Mouse (Mus musculus) MEL (cell line): ENCODE results near the gene 6820408C15Rik. TPM values are rescaled to one million over a fixed set of nuclear protein-coding genes. Genes with fewer than 3 reads are reported as not detected.

Experiments
- DNase-seq: peaks from one replicate; pipeline ENCODE4 v3.0.0; 2011; ENCODE audit warnings: low read depth, low spot score
- H3K27ac ChIP-seq: 2 replicates; pipeline ENCODE4 v1.5.1; 2012; ENCODE audit warnings: low read depth, mild to moderate bottlenecking, control low read depth, low read length, moderate library complexity; ENCODE audit not compliant: control insufficient read depth
- H3K27me3 ChIP-seq, 2 experiments: fragments of 150-350 bp in 1 of 2; sonication (generic) in 1 of 2; 2 replicates each; pipeline ENCODE4 v1.6.1; 2012; ENCODE audit warnings: low read length in 2 of 2, mild to moderate bottlenecking in 2 of 2, improper control_type of control experiment in 1 of 2, moderate library complexity in 1 of 2; ENCODE audit not compliant: insufficient read depth in 2 of 2, control insufficient read depth in 1 of 2
- H3K36me3 ChIP-seq, 2 experiments: 2 replicates each; pipeline ENCODE4 v1.6.1; 2012 to 2014; ENCODE audit warnings: low read length in 2 of 2, improper control_type of control experiment in 1 of 2, inconsistent platforms in 1 of 2, mild to moderate bottlenecking in 1 of 2; ENCODE audit not compliant: insufficient read depth in 2 of 2, control insufficient read depth in 1 of 2
- H3K4me1 ChIP-seq, 2 experiments: fragments of 150-350 bp in 1 of 2; sonication (generic) in 1 of 2; 2 replicates each; pipeline ENCODE4 v1.6.1; 2012; ENCODE audit warnings: low read length in 2 of 2, improper control_type of control experiment in 1 of 2, mild to moderate bottlenecking in 1 of 2; ENCODE audit not compliant: insufficient read depth in 2 of 2, control insufficient read depth in 1 of 2
- H3K4me3 ChIP-seq, 2 experiments: fragments of 150-350 bp in 1 of 2; sonication (generic) in 1 of 2; 2 replicates each; pipeline ENCODE4 v1.5.1; 2012; ENCODE audit warnings: low read depth in 2 of 2, low read length in 2 of 2, mild to moderate bottlenecking in 2 of 2, moderate library complexity in 2 of 2, control low read depth in 1 of 2, improper control_type of control experiment in 1 of 2; ENCODE audit not compliant: control insufficient read depth in 1 of 2, insufficient read depth in 1 of 2
- H3K79me2 ChIP-seq: 2 replicates; pipeline ENCODE4 v1.6.1; 2012; ENCODE audit warnings: mild to moderate bottlenecking, low read length, moderate library complexity; ENCODE audit not compliant: control insufficient read depth, poor library complexity, insufficient read depth
- H3K9ac ChIP-seq: 2 replicates; pipeline ENCODE4 v1.6.1; 2012; ENCODE audit warnings: low read depth, mild to moderate bottlenecking, control low read depth, low read length, moderate library complexity; ENCODE audit not compliant: control insufficient read depth, poor library complexity, severe bottlenecking
- H3K9me3 ChIP-seq: fragments of 150-350 bp; sonication (generic); replicated peaks from 2 replicates; pipeline ENCODE4 v1.6.1; 2012; ENCODE audit warnings: mild to moderate bottlenecking, low read length, improper control_type of control experiment, moderate library complexity; ENCODE audit not compliant: insufficient read depth
- BHLHE40 ChIP-seq: IDR thresholded peaks from 2 replicates; pipeline ENCODE4 v1.6.1; 2012; ENCODE audit warnings: low read depth, mild to moderate bottlenecking, inconsistent platforms, low read length, improper control_type of control experiment, borderline replicate concordance
- CHD1 ChIP-seq: IDR thresholded peaks from 2 replicates; pipeline ENCODE4 v1.6.1; 2012; ENCODE audit warnings: low read depth, mild to moderate bottlenecking, inconsistent platforms, low read length, improper control_type of control experiment
- CHD2 ChIP-seq: IDR thresholded peaks from 2 replicates; pipeline ENCODE4 v1.6.1; 2011; ENCODE audit warnings: low read length, improper control_type of control experiment
- CTCF ChIP-seq, 3 experiments: IDR thresholded peaks in 2 of 3; conservative IDR thresholded peaks in 1 of 3; 2 replicates each; pipeline ENCODE4 v1.5.1; 2011 to 2012; ENCODE audit warnings: low read length in 3 of 3, low read depth in 2 of 3, mild to moderate bottlenecking in 2 of 3, improper control_type of control experiment in 1 of 3, inconsistent platforms in 1 of 3, mixed read lengths in 1 of 3, moderate library complexity in 1 of 3; ENCODE audit not compliant: control insufficient read depth in 1 of 3, insufficient read depth in 1 of 3, poor library complexity in 1 of 3, severe bottlenecking in 1 of 3
- E2F4 ChIP-seq: IDR thresholded peaks from 2 replicates; pipeline ENCODE4 v1.6.1; 2011; ENCODE audit warnings: low read depth, low read length, improper control_type of control experiment, borderline replicate concordance
- EP300 ChIP-seq, 2 experiments: IDR thresholded peaks; 2 replicates each; pipeline ENCODE4 v1.6.1; 2011; ENCODE audit warnings: improper control_type of control experiment in 2 of 2, low read length in 2 of 2, low read depth in 1 of 2, mild to moderate bottlenecking in 1 of 2
- ETS1 ChIP-seq: IDR thresholded peaks from 2 replicates; pipeline ENCODE4 v1.6.1; 2012; ENCODE audit warnings: low read depth, mild to moderate bottlenecking, inconsistent platforms, low read length, improper control_type of control experiment, moderate library complexity
- HCFC1 ChIP-seq: IDR thresholded peaks from 2 replicates; pipeline ENCODE4 v1.6.1; 2012; ENCODE audit warnings: low read depth, mild to moderate bottlenecking, inconsistent platforms, low read length, improper control_type of control experiment, moderate library complexity
- KAT2A ChIP-seq: conservative IDR thresholded peaks from 2 replicates; pipeline ENCODE4 v1.6.1; 2012; ENCODE audit warnings: low read depth, low read length, improper control_type of control experiment, inconsistent platforms
- MAFK ChIP-seq: IDR thresholded peaks from 2 replicates; pipeline ENCODE4 v1.6.1; 2011; ENCODE audit warnings: low read depth, mild to moderate bottlenecking, low read length, improper control_type of control experiment, borderline replicate concordance
- MAX ChIP-seq: IDR thresholded peaks from 2 replicates; pipeline ENCODE4 v1.6.1; 2011; ENCODE audit warnings: low read length, improper control_type of control experiment
- MYB ChIP-seq: IDR thresholded peaks from 2 replicates; pipeline ENCODE4 v1.6.1; 2011; ENCODE audit warnings: mild to moderate bottlenecking, low read depth, low read length, improper control_type of control experiment
- NELFE ChIP-seq: IDR thresholded peaks from 2 replicates; pipeline ENCODE4 v1.6.1; 2011; ENCODE audit warnings: low read depth, low read length, improper control_type of control experiment
- POLR2A ChIP-seq, 2 experiments: IDR thresholded peaks; 2 replicates each; pipeline ENCODE4 v1.6.1; 2011 to 2012; ENCODE audit warnings: low read length in 2 of 2, mild to moderate bottlenecking in 2 of 2, control low read depth in 1 of 2, improper control_type of control experiment in 1 of 2, low read depth in 1 of 2, moderate library complexity in 1 of 2; ENCODE audit not compliant: control insufficient read depth in 1 of 2, insufficient read depth in 1 of 2, poor library complexity in 1 of 2
- POLR2AphosphoS5 ChIP-seq: IDR thresholded peaks from 2 replicates; pipeline ENCODE4 v1.6.1; 2012; ENCODE audit warnings: low read depth, borderline replicate concordance, mild to moderate bottlenecking, inconsistent platforms, low read length, moderate library complexity, mixed read lengths
- SIN3A ChIP-seq: IDR thresholded peaks from 2 replicates; pipeline ENCODE4 v1.6.1; 2012; ENCODE audit warnings: low read length, improper control_type of control experiment, inconsistent platforms
- TBP ChIP-seq: IDR thresholded peaks from 2 replicates; pipeline ENCODE4 v1.8.0; 2011; ENCODE audit warnings: low read depth, low read length, improper control_type of control experiment
- TCF12 ChIP-seq: IDR thresholded peaks from 2 replicates; pipeline ENCODE4 v1.6.1; 2014; ENCODE audit warnings: low read depth, mild to moderate bottlenecking, inconsistent platforms, low read length, improper control_type of control experiment, moderate library complexity
- UBTF ChIP-seq: IDR thresholded peaks from 2 replicates; pipeline ENCODE4 v1.6.1; 2012; ENCODE audit warnings: low read depth, mild to moderate bottlenecking, inconsistent platforms, low read length, improper control_type of control experiment, moderate library complexity, borderline replicate concordance; ENCODE audit not compliant: insufficient read depth
- ZMIZ1 ChIP-seq: IDR thresholded peaks from 2 replicates; pipeline ENCODE4 v1.6.1; 2012; ENCODE audit warnings: low read depth, mild to moderate bottlenecking, inconsistent platforms, low read length, improper control_type of control experiment, moderate library complexity
- polyA plus RNA-seq, 2 experiments: library from polyadenylated mRNA; stranded (reverse) in 1 of 2; unstranded in 1 of 2; fragments of >175 nt in 1 of 2; fragments of >200 nt in 1 of 2; gene quantifications; 2 replicates each; pipeline versions ENCODE4 v1.2.1 to v1.2.4; 2012; ENCODE audit warnings: low replicate concordance in 2 of 2, low read depth in 1 of 2; ENCODE audit not compliant: insufficient read length in 2 of 2, insufficient read depth in 1 of 2, missing spikeins in 1 of 2
- total RNA-seq: library from RNA; depleted of rRNA; stranded (reverse); fragments of 300-350 nt; gene quantifications from 2 replicates; pipeline ENCODE4 v1.2.3, GENCODE M21; 2012

The 6820408C15Rik gene
- total and polyA plus RNA-seq, 3 experiments, result 0.08 to 0.31 TPM; not detected in 1

DNA sequence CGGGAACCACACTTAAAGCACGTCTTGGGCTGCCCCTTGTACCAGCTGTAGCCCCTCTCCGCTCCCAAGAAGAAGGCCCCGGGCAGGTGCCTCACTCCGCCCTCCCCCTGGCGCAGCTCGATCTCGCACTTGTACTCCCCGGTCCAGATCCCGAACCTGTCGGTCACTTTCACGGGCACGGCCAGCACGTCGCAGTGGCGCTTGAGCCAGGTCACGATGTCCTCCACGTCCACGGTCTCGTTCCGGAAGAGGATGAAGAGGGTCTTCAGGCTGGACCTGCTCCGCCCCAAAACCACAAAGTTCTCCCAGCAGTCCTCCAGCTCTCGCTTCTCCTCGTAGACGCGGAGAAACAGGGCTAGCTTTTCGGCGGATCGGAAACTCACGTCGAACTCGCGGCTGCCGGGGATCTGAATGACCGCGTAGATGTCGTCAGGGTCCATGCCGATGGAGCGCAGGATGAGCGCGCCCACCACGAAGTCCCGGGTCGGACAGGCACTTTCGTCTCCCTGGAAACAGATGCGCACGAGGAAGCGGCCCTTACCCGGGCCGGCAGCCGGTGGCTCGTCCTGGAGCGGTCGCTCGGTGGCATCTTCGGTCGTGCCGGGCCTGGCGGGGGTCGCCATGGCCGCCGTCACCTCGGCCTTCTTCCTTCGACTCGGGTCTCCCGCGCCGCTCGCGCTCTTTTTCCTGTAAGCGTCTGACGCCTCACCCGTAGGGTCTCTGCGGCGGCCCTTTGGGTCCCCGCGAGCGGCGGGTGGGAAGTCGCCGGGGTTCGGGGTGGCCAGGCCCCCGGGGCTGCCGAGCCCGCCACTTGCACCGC, 1.4 kb upstream of the 6820408C15Rik start:
- Histone ChIP-seq H3K36me3 (no peaks in the 10 kb centered on the region), H3K27me3 (no peaks in the 10 kb centered on the region), H3K79me2 (peaks cover 16% of the 10 kb centered on the region), H3K9me3 (no peaks in the 10 kb centered on the region), H3K4me3 (peak overlapping the region; percentile 83 to 86), H3K27ac (peak overlapping the region; percentile 32), H3K4me1 (no peaks in the 10 kb centered on the region; a peak in 1 of 4 replicates), H3K9ac (peak overlapping the region; percentile 97)
- DNase-seq, result peak; percentile 50
- no peak for TF ChIP-seq SIN3A
- no peak for TF ChIP-seq UBTF
- no peak for TF ChIP-seq POLR2AphosphoS5
- TF ChIP-seq BHLHE40, result no peak
- TF ChIP-seq POLR2A (IDR thresholded peaks at IDR 0.05; ENCODE audit: control insufficient read depth in 1 of 2, insufficient read depth in 1 of 2, low read depth in 1 of 2, low read length in 2 of 2, poor library complexity in 1 of 2), result no peak; a peak in 1 of 4 replicates
- no peak for TF ChIP-seq TBP
- TF ChIP-seq MAFK, result no peak
- TF ChIP-seq ZMIZ1, result no peak
- no peak for TF ChIP-seq EP300 (IDR thresholded peaks at IDR 0.05; ENCODE audit: low read depth in 1 of 2, low read length in 2 of 2)
- no peak for TF ChIP-seq MYB
- no peak for TF ChIP-seq ETS1
- no peak for TF ChIP-seq CHD2

DNA sequence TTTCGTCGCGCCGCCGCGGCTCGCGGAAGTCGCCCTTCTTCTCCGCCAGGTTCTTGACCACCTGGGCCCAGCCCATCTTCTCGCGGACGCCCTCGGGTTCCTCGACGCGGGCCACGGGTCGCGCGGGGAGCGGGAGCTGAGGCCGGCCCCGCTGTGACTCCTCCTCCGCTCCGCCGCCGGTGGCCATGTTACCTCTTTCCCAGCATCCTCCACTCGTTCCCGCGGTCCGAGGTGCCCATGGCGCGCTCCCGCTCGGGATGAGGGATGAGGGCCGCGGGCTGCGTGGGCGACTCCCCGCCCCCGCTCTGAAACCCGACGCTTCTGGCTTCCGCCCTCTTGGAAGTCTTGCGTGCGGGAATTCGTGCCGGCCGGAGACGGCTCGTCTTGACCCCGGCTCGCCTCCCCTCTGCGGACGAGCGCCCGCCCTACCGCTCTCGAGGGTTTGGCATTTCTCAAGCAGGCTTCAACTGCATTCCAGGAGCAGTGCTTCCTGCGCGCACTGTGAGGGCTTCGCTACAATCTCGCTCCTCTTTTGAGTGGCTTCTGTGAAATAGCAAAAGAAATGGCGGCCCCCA, 709 bp upstream of the 6820408C15Rik start, which contains the start of gene Zcchc3:
TSS of gene Zcchc3 (minus strand) at position 437 of the 575 bp plus-strand sequence.
- Histone ChIP-seq H3K9me3 (no peaks in the 10 kb centered on the region), H3K9ac (peak within 1 kb of the TSS; percentile 97), H3K36me3 (no peaks in the 10 kb centered on the region), H3K27ac (peak within 1 kb of the TSS; percentile 32), H3K4me3 (peak within 1 kb of the TSS; percentile 83 to 86), H3K27me3 (no peaks in the 10 kb centered on the region), H3K79me2 (peaks cover 16% of the 10 kb centered on the region), H3K4me1 (no peaks in the 10 kb centered on the region; a peak in 1 of 4 replicates)
- DNase-seq, result peak; percentile 74
- TF ChIP-seq MAX (0 out of 2 replicates have a peak, but pooled peaks have one; percentile 26), KAT2A (no peak), POLR2A (IDR thresholded peaks at IDR 0.05; ENCODE audit: control insufficient read depth in 1 of 2, insufficient read depth in 1 of 2, low read depth in 1 of 2, low read length in 2 of 2, poor library complexity in 1 of 2) (peak; percentile 55 to 65; a peak in 3 of 4 replicates), EP300 (IDR thresholded peaks at IDR 0.05; ENCODE audit: low read depth in 1 of 2, low read length in 2 of 2) (peak in 1 of 2 experiments; percentile 15; a peak in 1 of 4 replicates), TCF12 (0 out of 2 replicates have a peak, but pooled peaks have one; percentile 35), CTCF (IDR thresholded peaks at IDR 0.05 in 2 of 3, conservative IDR thresholded peaks at IDR 0.05 in 1 of 3; ENCODE audit: control insufficient read depth in 1 of 3, insufficient read depth in 1 of 3, low read depth in 2 of 3, low read length in 3 of 3, poor library complexity in 1 of 3, severe bottlenecking in 1 of 3) (no peak), CHD1 (no peak), E2F4 (peak; percentile 89; the same call in 1 of the 2 replicates), UBTF (no peak), ZMIZ1 (no peak), HCFC1 (peak; percentile 59; the same call in 1 of the 2 replicates), NELFE (peak; percentile 48)
